Mouse (Mus musculus) lung, adult 2 months (tissue): ENCODE results near the gene Mrap2. TPM values are rescaled to one million over a fixed set of nuclear protein-coding genes. Genes with fewer than 3 reads are reported as not detected.

Source experiments
- DNase-seq: peaks from one replicate; pipeline ENCODE4 v3.0.0; 2022
- H3K4me1 ChIP-seq: fragments of 200-500 bp; 2 replicates; pipeline ENCODE4 v1.6.1; 2011; ENCODE audit warnings: low read length; ENCODE audit not compliant: control insufficient read depth, insufficient read depth
- H3K4me3 ChIP-seq: fragments of 200-500 bp; replicated peaks from 2 replicates; pipeline ENCODE3; 2011; ENCODE audit warnings: low read depth, mild to moderate bottlenecking, control low read depth, low read length; ENCODE audit errors: extremely low read depth
- CTCF ChIP-seq: fragments of 200-500 bp; IDR thresholded peaks from 2 replicates; pipeline ENCODE4 v1.5.1; 2011; ENCODE audit warnings: mild to moderate bottlenecking, low read length, control low read depth; ENCODE audit not compliant: insufficient read depth
- POLR2A ChIP-seq: fragments of 200-500 bp; IDR thresholded peaks from 2 replicates; pipeline ENCODE4 v1.6.1; 2011; ENCODE audit warnings: low read depth, mild to moderate bottlenecking, control low read depth, low read length, borderline replicate concordance; ENCODE audit errors: extremely low read depth
- WGBS: fragments of 180-500 bp; shearing (Covaris S2); methylation state at CpG from one replicate; pipeline ENCODE4 v1.1.7; 2018; 5-methylcytosine and 5-hydroxymethylcytosine counted together
- polyA plus RNA-seq: library from polyadenylated mRNA; depleted of rRNA; stranded (reverse); fragments of >200 nt; gene quantifications from 2 replicates; pipeline ENCODE4 v1.2.3, GENCODE M21; 2012

Mrap2 gene
- polyA plus RNA-seq, 1 experiment, result 0.07 TPM

DNA sequence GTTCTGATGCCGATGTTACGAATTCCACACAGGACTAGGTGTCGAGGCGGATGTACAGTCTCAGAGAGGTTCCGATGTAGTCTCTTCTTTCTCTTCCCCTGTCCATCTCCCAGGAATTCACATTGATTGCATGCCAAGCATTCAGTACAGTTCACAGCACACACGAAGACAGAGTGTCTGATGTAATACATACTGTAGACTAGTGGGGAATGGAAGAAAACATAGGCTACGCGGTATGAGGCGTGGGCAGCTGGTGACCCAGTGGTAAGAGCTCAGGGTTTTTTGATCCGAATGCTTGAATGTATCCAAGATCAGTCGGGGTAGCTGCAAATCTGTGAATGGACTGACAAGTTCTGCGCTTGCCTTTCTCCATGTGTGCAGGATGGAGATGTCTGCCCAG, 25.0 kb downstream of the Mrap2 start:
- WGBS, result 85% methylated on average over 12 of the region's 12 CpGs
- Histone ChIP-seq H3K4me1 (no peaks in the 10 kb centered on the region), H3K4me3 (no peak overlapping the region)
- no peak for TF ChIP-seq CTCF
- TF ChIP-seq POLR2A, result no peak
- DNase-seq, result no peak

DNA sequence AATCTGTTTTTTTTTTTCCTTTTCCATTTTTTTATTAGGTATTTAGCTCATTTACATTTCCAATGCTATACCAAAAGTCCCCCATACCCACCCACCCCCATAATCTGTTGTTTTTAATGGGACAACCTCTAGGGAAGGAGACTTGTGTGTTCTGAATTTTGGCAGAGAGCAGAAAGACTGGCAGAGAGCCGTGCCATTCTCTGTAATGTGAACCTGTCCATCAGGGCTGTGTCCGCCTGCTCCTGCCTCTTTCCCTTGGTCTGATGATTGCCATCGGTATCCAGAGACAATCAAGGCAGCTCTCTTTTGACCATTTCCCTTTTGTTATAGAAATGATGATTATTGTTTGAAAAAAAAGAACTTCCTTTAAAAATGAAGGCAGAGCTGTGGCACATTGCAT, 26.8 kb downstream of the Mrap2 start:
- WGBS, result 75% methylated on average over 3 of the region's 3 CpGs
- TF ChIP-seq POLR2A (no peak), CTCF (no peak)
- Histone ChIP-seq H3K4me3 (no peak overlapping the region), H3K4me1 (no peaks in the 10 kb centered on the region)
- no peak for DNase-seq

DNA sequence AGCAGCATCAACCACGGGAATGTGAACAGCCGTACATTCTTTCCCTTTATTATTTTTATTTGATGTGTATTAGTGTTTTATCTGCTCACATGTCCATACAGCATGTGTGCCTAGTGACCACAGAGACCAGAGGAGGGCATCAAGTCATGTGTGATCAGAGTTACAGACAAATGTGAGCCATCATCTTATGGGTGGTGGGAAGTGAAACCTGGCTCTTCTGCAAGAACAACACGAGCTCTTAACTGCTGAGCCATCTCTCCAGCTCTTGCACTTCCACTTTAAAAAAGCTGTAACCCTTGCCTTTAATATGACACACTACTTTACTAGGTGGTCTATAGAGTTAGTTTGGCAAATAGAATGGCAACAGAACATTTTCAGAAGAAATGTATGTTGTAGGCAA, 27.4 kb downstream of the Mrap2 start:
- Histone ChIP-seq H3K4me3 (no peak overlapping the region), H3K4me1 (no peaks in the 10 kb centered on the region)
- DNase-seq, result no peak
- no peak for TF ChIP-seq POLR2A
- WGBS, result 73% methylated on average over 3 of the region's 3 CpGs

DNA sequence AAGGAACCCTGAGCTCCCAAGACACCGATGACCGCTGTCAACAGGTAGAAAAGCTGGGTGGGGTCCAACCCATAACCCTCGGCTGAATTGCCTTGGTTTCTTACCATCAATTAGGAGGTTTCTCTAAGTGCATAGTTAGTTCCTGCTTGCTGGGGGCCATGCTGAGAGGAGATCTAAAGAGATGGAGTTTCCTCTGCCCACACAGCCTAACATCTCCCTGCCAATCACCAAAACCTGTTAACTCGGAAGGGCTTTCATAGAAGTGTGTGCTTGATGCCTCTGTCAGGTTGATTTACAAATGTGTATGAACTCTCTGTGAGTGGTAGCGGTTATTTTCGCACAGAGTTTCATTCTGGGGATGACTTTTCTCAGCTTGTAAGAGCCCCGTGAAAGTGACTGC, 34.4 kb downstream of the Mrap2 start:
- TF ChIP-seq CTCF (no peak), POLR2A (no peak)
- DNase-seq, result no peak
- 43% methylated on average over 7 of the region's 7 CpGs for WGBS
- Histone ChIP-seq H3K4me3 (no peak overlapping the region), H3K4me1 (no peaks in the 10 kb centered on the region)

DNA sequence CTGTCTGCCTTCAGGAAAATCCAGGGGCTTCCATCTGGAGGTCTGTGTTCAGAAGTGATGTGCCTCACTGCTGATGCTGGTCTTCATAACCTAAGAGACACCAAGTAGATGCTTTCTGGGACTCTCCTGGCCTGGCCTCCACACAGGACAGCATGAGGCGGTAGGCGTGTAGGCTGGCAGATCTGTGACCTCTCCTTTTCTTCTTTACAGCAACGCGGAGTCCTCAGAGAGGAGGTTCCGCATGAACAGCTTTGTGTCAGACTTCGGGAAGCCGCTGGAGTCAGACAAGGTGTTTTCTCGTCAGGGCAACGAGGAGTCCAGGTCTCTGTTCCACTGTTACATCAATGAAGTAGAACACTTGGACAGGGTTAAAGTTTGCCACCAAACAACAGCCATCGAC, 38.1 kb downstream of the Mrap2 start:
- DNase-seq, result no peak
- Histone ChIP-seq H3K4me3 (no peak overlapping the region), H3K4me1 (no peaks in the 10 kb centered on the region)
- 86% methylated on average over 10 of the region's 10 CpGs for WGBS
- TF ChIP-seq POLR2A (no peak), CTCF (no peak)

DNA sequence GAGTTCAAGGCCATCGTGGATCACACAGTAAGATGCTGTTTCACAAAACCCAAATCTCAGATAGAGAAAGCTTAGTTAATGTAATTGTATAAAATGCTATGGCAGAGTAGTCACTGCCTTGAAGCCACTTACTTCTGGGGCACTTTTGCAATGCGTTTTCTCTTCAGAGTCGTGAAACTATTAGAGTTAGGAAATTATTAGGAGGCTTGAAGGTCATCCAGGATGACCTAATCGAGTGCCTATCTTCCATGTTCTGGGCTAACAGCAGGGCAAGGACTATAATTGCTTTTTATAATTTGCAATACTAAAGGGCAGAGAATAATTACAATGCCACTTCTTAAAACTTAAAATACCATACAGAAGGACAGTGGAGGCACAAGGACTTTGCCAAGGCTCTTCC, 43.2 kb downstream of the Mrap2 start:
- 81% methylated on average over 4 of the region's 4 CpGs for WGBS
- no peak for TF ChIP-seq CTCF
- no peak for TF ChIP-seq POLR2A
- no peak for DNase-seq
- no peaks in the 10 kb centered on the region for H3K4me1 ChIP-seq
- H3K4me3 ChIP-seq, result no peak overlapping the region

DNA sequence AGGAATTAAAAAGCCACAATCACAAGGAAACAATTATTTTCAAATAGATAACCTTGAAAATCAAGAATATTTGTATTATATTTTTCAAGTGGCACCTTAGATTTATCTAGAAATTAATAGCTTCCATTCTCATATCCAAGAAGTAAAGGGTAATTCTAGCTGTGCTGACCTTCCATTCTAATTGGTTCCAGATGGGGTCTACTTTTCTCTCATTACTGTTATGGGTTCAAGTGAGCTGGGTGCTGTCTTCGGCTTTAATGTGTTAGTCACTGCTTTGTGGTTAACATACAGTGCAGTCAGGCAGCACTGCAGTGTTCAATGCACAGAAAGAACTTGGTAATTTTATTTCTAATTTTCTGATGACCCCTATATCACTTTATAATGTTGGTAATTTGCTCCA, 49.6 kb downstream of the Mrap2 start:
- TF ChIP-seq CTCF, result no peak
- TF ChIP-seq POLR2A, result no peak
- Histone ChIP-seq H3K4me1 (0 out of 2 replicates have a peak, but pooled peaks cover 2% of the 10 kb centered on the region), H3K4me3 (no peak overlapping the region)
- no peak for DNase-seq
- WGBS, result 88% methylated on average over 1 of the region's 1 CpGs

DNA sequence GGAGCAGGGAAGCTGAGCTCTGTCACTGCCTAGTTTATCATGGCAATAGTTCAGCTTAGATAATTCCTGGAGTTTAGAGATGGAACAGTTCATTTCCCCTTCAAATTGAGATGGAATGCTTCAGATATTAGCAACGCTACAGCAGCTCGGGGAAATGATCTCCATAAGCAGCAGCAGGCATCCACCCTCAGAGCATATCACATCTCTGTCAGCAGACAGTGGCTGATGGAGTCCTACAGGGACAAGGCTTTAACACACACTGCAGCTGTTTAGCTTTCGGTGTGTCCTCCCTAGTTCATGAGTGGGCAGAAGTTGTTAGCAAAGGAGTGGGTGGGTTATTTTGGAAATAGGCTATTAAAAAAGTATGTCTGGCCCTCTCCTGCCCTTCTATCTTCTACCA, 53.2 kb downstream of the Mrap2 start:
- no peak for DNase-seq
- Histone ChIP-seq H3K4me1 (0 out of 2 replicates have a peak, but pooled peaks cover 2% of the 10 kb centered on the region), H3K4me3 (no peak overlapping the region)
- 65% methylated on average over 3 of the region's 3 CpGs for WGBS
- TF ChIP-seq POLR2A (no peak), CTCF (no peak)

DNA sequence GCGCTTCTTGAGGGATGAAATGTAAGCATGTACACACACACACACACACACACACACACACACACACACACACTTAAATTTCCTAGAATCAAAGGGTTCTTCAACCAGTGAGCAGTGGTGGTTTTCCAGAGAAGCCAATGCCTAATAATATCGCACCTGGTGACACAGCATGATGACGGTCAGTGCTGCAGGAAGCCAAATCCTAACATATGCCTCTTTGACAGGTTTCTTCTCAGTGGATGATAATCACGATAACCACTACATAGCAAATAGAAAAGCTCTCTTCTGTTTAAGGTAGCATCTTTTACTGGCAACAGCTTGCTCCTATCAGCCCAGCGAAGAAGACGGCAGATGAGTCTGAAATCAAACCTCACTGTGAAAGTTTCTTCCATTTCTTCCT, 53.9 kb downstream of the Mrap2 start:
- no peak for TF ChIP-seq CTCF
- TF ChIP-seq POLR2A, result no peak
- 56% methylated on average over 6 of the region's 6 CpGs for WGBS

DNA sequence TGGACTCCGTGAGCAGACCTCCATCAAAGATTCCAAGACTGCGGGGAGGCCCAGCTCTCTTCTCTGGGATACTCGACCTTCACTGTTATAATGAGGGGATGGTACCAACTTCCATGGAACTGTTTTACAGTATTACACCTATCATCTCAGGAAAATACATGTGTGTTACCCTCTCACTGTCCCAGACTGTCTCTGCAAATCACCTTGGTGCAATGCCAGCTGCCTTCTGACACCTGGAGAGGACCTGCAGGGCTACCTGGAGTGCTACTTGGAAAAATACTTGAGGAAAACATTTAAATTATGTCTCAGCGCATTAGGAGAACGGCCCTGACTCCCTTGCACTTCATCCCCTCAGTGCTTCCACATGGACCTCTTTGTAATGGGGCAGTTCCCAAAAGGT, 56.3 kb downstream of the Mrap2 start:
- 86% methylated on average over 5 of the region's 5 CpGs for WGBS
- Histone ChIP-seq H3K4me1 (0 out of 2 replicates have a peak, but pooled peaks cover 2% of the 10 kb centered on the region), H3K4me3 (no peak overlapping the region)
- TF ChIP-seq CTCF, result no peak
- no peak for TF ChIP-seq POLR2A
- no peak for DNase-seq

More for the DNA sequence above, 53.9 kb downstream of the Mrap2 start:
- DNase-seq, result no peak
- H3K4me3 ChIP-seq, result no peak overlapping the region
- 0 out of 2 replicates have a peak, but pooled peaks cover 2% of the 10 kb centered on the region for H3K4me1 ChIP-seq
